7 mouse cellular contexts compared by ENCODE assay signal in genomic region chr8:94695341-94695993, GRCm38 (mm10). TPM values are rescaled to one million over a fixed set of nuclear protein-coding genes. Genes with fewer than 3 reads are reported as not detected.
A peak's percentile ranks its signal among the peaks of the same experiment; 100 is the strongest.
DNase-seq lines count a peak whose midpoint lies in the region; ATAC-seq lines count a peak whose summit lies in the region.

No protein-coding gene starts in this region.

- H3K4me3 ChIP-seq in forebrain, embryonic 16.5 days (replicated peaks; ENCODE audit: low read length), result peak overlapping the region; percentile 45

- H3K9ac ChIP-seq in forebrain, embryonic 16.5 days (replicated peaks; ENCODE audit: low read depth, low read length), result peak overlapping the region; percentile 16

- no peaks in the 10 kb centered on the region for H3K36me3 ChIP-seq in forebrain, embryonic 16.5 days (ENCODE audit: control insufficient read depth, insufficient read depth)

- H3K4me2 ChIP-seq in forebrain, embryonic 16.5 days (ENCODE audit: low read length), result peak overlapping the region; percentile 55

- H3K27me3 ChIP-seq in forebrain, embryonic 16.5 days (replicated peaks; ENCODE audit: control insufficient read depth, insufficient read depth, low read length), result peaks cover 40% of the 10 kb centered on the region

- peak; percentile 68 for ATAC-seq in forebrain, embryonic 16.5 days

- H3K4me1 ChIP-seq in forebrain, embryonic 16.5 days (replicated peaks; ENCODE audit: control insufficient read depth, insufficient read depth, low read length), result peaks cover 15% of the 10 kb centered on the region

- H3K27ac ChIP-seq in forebrain, embryonic 16.5 days (ENCODE audit: low read length), result no peak overlapping the region

- DNase-seq in urinary bladder, adult 2 months (ENCODE audit: low spot score), result peak; percentile 30
- no peak for DNase-seq in urinary bladder, postnatal 10 days (ENCODE audit: low spot score)
- DNase-seq in kidney, postnatal 14 days, result peak; percentile 62
- peak; percentile 15 for DNase-seq in naive thymus-derived CD4-positive, alpha-beta T cell, adult 2 months (ENCODE audit: low read depth)
- DNase-seq in frontal cortex, postnatal 14 days (ENCODE audit: low spot score in 2 of 2), result no peak
- DNase-seq in spleen, postnatal 14 days (ENCODE audit: low spot score in 2 of 2), result no peak

- no peaks in the 10 kb centered on the region for H3K9me3 ChIP-seq in forebrain, embryonic 16.5 days (ENCODE audit: control insufficient read depth, low read length)

- WGBS in forebrain, embryonic 16.5 days, result under 1% methylated on average over 31 of the region's 31 CpGs

RNA-seq across cellular contexts. Expression of gene Pllp, which starts 0.6 kb away (rescaled TPM):
- 82.4 and 99.3 TPM in 2 replicates for polyA plus RNA-seq in urinary bladder, adult 2 months (2012; rRNA removed)
- polyA plus RNA-seq in forebrain, embryonic 16.5 days (2015; fragmentation: Nextera tagmentation; extraction: Ambion mirVana), result 1.6 and 1.7 TPM in 2 replicates

RNA-seq across cellular contexts. Expression of gene Arl2bp, which starts 29.1 kb away (rescaled TPM):
- polyA plus RNA-seq in urinary bladder, adult 2 months (2012; rRNA removed), result 113 and 116 TPM in 2 replicates
- 180 TPM in 2 replicates for polyA plus RNA-seq in forebrain, embryonic 16.5 days (2015; fragmentation: Nextera tagmentation; extraction: Ambion mirVana)

RNA-seq across cellular contexts. Expression of gene Ccl22, which starts 49.9 kb away (rescaled TPM):
- polyA plus RNA-seq in urinary bladder, adult 2 months (2012; rRNA removed), result 1.6 and 2.3 TPM in 2 replicates
- polyA plus RNA-seq in forebrain, embryonic 16.5 days (2015; fragmentation: Nextera tagmentation; extraction: Ambion mirVana), result not detected in 2 replicates

Comparison
In these comparisons a context has a peak if more than half of its experiments do, and no peak if none do; other contexts are left out.
1. DNase-seq: peak in urinary bladder, adult 2 months (single experiment), kidney, postnatal 14 days (single experiment) and naive thymus-derived CD4-positive, alpha-beta T cell, adult 2 months (single experiment); none in urinary bladder, postnatal 10 days (single experiment), frontal cortex, postnatal 14 days (0 of 2) and spleen, postnatal 14 days (0 of 2).
2. RNA of gene Pllp, which starts 0.6 kb away (polyA plus RNA-seq): 82.4 to 99.3 TPM in urinary bladder, adult 2 months; 1.6 to 1.7 TPM in forebrain, embryonic 16.5 days; every median in the first group is over 10 times any median in the second.